Mouse (Mus musculus): Measurements from ENCODE around the gene Zeb2.

Zeb2 gene

DNA sequence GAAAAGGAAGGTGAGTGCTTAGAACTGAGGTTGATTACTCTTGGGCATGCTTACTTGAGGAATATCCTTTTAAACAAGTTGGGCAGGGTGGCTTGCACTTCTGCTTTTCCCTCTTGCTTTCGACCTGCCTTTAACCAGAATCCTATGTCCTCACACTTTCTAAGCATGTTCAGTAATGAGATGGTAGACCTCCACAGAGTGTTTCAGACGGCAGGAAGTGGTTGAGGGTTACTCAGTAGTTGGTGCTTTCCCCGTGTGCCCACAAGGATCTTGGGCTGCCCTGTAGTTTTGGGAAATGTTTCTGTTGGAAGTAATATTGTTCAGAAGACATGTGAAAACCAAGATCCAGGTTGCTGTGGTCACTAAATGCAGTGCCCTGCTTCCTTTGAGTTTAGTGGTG, 135.5 kb downstream of the Zeb2 start:
- DNase-seq (ENCODE audit: low spot score), result no peak

DNA sequence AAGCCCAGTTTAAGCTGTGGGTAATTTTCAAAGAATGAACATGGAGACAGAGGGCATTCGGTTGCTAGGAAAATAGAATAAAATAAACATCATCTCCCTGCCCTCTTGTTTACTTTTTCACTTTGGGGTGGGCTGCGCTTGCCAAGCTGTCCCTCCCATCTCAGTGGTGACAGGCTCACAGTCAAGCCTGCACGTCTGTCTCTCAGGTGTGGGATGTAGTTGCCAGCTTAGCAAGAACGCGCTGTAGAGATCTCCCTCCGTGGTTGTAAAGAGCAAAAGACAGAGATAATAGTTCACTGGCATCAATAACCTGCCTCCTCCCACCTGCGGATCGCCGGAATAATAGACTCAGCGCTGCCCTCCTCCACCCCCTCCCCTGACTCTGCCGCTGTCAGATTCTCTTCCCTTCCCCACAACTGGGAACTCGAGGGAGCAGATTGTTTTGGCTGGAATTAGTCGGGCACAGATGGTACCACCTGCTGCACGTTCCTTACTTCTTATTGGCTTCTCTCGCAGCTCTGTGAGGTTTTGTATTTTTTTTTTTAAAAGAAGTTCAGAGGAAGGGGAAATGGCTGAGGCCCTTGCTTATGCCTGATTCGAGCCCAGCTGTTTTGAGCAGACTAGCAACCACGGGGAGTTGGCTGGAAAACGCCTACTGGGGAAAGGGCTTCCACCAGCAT, 138.0 kb downstream of the Zeb2 start:
- DNase-seq (ENCODE audit: low spot score), result no peak

DNA sequence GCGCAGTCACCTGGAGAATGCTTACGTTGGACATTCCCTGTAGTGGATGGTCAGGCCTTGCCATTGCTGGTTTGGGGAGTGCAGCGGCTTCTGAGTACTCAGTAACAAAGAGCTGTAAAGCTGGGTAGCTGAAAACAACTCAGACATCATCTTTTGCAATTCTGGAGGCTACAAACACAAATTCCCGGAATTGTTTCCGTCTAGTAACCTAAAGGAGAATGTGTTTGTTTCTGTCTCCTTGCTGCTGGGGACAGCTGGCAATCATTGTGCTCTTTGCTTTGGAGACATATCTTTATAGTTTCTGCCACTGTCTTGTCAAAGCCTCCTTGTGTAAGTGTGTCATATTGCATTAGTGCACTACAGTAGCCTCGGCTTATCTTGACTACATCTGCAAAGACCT, 139.2 kb downstream of the Zeb2 start:
- no peak for DNase-seq (ENCODE audit: low spot score)

DNA sequence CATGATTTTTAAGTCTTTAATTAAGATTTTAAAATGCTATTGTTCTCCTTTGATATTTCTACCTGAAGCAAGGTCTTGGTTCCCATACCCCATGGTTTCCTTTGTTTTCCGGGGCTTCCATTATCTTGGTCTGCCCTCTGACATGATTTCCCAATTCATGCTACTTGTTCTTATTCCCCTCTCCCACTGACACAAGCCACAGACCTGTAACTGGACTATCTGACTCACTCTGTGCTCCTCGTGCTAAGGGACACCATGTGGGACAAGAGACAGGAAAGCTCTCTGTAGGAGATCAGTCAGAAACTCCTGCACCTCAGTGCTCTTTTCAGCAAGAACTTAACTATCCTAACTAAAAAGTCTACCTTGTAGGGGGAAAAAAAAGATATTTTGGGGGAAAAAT, 139.6 kb downstream of the Zeb2 start:
- DNase-seq (ENCODE audit: low spot score), result no peak

DNA sequence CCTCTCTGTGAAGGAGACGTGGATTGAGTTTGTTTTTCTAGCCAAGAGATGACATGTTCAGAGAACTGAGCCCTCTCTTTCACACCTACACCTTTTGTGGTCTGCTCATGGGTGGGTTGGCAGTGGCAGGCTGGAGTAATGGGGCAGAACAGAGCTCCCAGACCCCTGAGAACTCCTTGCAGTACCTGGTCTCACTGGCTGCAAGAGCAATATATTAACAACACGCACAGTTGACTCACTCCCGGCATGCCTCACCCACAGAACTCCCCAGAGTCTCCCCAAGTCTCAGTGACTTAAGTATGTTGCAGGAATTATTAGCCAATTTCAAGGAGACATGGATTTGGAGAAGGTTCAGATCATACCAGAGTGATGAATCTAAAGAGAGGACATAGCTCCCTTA, 140.1 kb downstream of the Zeb2 start:
- DNase-seq (ENCODE audit: low spot score), result no peak

DNA sequence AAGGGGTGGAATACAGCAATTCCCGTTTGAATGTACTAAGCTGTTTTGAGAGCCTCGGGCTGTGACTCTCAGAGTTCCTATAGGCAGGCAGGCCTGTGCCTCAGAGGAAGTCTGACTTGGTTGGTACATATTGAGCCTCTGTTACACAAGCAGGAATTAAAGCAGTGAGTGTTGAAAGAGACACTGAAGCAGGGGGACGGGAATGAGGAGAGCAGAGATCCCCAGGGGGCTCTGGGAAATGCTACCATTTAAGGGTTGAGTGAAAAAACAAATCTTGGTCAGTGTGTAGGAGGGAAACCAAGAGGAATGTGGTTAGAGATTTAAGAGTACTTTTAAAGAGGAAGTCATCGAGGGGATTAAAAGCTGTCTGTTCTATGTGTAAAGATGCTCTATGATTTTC, 140.7 kb downstream of the Zeb2 start:
- DNase-seq (ENCODE audit: low spot score), result no peak

DNA sequence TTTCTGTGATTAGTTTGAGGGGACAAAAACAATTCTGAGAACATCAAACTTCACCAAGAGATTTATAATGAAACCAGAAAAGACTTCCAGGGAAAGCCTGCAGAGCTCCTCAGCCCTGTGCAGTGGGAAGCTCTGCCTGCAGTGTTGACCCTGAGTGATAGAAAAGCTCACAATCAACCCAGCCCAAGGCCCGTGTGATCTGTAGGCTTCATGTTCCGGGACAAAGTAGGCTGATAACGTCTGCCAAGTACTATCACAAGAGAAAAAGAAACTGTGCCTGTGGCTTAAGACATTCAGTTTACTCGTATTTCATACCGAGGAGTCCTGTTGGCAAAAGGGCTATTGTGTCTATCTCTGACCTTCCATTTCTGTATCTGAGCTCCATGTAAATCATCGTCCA, 143.4 kb downstream of the Zeb2 start:
- no peak for DNase-seq (ENCODE audit: low spot score)

DNA sequence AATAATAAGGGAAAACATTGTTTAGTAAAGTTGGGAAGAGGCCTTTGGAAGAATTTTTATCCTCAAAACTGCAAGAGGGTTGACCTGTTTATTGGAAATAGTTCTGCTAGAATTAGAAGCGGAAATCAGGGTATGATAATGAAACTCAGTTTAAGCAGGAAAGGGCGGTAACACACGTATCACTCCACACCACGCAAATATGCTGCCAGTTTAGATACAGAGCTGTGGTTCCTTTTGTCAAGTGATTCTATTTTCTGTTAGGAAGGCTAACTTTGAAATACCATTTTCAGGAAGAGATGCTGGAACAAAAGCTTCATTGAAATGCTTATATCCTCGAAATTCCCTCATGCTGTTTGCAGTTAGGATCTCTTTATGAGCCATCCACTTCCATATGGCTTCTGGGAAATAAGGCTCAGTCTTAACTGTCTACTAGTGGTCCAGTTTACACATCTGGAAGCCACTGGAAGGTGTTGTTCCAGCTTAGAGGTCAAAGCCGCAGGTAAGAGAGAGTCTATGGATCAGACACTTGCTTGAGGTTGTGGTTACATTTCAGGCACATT, 147.0 kb downstream of the Zeb2 start:
- DNase-seq (ENCODE audit: low spot score), result no peak

DNA sequence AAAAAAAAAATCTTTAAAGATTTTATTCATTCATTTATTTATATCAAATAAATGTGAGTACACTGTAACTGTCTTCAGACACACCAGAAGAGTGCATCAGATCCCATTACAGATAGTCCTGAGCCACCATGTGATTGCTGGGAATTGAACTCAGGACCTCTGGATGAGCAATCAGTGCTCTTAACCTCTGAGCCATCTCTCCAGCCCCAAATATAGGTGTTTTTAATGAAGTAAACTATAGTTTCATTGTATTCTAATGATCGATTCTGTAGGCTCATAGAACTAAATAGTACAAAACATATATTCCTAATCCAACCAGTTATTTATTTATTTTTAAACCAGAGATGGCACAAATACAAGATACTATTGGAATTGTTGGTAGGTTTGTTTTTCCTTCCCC, 147.6 kb downstream of the Zeb2 start:
- no peak for DNase-seq (ENCODE audit: low spot score)

DNA sequence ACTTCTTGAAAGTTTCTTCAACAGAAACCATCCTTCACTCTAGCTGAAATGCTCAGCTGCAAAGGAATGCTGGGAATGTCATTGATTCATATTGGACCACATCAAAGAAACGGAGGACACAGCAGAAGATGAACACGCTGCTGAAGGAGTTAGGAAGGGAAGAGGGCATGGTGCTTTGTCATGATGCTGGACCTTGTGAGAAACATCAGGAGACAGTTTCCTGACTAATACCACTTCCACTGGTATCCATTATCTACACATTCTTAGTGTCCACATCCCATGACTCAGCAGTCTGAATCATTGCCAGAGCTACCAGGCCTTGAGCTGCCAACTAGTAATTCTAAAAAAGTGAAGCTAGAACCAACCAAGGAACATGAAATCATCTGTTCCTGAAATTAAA, 148.0 kb downstream of the Zeb2 start:
- DNase-seq (ENCODE audit: low spot score), result no peak

DNA sequence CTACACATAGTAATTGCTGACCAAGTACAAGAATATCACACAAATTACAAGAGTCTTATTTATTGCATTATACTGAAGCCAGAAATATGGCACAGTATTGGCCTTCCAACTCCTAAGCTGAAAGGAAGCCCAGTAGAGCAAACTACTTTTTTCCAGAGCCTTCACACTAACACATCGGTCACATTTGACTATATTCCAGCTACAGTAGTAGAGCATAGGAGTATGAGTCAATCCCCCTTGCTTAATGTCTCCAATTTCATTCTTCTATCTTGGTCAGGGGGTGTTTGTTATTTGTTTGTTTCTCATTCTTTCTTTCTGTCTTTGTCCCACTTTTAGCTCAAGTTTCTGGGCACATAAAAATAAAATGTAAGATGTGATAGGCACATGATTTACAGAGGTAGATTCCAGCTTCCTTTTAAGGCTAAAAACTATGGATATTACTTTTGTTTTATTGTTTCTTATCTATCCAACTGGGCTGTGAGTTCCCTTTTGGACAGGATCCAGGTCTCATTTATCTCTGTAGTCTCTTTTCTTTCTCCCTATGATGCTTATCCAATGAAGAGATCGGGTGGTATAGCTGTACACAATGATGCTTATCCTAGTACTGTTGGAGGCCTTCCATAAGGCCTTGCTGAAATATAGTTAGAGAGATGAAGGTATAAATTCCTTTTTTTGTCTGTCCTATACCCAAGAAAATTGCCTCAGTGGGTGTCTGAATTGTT, 151.2 kb downstream of the Zeb2 start:
- DNase-seq (ENCODE audit: low spot score), result no peak

DNA sequence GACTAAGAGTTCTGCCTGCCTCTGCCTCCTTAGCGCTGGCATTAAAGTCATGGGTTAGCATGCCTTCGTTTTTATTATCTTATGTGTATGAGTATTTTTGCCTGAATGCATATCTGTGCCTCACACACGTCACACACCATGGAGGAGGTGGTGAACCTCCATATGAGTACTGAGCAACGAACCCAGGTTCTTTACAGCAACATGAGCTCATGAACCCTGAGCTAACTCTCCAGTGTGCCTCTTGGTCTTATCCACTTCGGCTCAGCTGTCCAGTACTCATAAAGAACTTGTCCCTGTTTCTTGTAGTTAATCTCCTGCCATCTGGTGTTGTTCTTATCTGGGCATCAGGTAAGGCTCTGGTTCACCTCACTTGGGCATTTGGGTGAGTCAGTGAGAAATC, 154.6 kb downstream of the Zeb2 start:
- DNase-seq (ENCODE audit: low spot score), result no peak

DNA sequence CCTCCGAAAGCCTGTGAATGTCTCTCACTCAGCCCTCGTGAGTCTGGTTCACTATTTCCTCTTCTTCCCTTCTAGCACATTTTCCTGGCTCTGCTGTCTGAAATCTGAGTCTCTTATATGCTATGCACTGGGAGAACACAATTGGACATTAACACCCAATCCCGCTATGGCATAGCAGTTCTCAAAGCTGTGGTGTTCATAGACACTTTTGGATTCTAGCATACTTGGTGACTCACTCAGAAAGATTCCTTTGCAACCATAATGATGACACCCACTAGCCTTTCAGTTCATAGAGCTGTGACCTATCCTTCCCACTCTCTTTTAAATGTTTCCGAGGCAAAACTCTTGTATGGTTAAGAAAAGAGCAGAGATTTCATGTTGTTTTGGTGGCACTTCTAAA, 156.0 kb downstream of the Zeb2 start:
- DNase-seq (ENCODE audit: low spot score), result no peak

DNA sequence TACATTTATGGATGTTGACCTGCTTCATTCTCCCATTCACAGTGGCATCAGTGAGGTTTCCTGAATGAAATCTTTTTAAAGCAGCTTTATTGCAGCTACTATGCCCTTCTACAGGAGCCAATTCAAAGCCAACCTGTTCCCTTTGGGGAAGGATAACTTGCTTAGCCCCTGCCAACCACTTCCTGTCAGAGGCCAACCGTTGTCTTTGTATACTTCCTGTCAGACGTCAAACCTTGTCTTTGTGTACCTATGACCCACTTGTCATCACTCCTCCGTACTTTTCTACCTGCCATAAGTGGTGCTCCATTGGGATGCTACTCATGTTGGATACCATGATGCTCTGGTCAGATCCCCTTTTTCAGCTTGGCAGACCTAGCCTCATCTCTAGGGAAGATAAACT, 156.6 kb downstream of the Zeb2 start:
- no peak for DNase-seq (ENCODE audit: low spot score)

DNA sequence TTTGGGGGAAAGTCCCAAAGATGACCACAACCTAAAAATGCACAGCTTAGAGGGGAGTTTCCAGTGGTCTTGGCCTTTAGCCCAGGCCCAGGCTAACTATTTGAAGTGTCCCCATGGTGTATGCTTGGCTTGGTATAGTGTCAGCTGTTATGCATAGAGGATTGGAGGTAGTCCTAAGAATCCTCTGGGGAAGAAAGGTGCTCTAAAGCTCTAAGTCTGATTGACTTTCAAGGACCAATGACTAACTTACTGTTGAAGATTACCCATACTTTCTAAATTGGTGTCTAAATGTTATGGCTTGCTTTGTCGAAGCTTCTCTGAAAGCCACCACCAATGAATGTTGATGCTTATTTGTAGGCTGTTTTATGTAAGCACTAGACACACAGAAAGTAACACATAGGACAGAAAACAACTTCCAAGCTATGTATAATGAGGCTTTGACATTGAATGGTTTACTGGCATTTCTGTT, 159.8 kb downstream of the Zeb2 start:
- DNase-seq (ENCODE audit: low spot score), result no peak

DNA sequence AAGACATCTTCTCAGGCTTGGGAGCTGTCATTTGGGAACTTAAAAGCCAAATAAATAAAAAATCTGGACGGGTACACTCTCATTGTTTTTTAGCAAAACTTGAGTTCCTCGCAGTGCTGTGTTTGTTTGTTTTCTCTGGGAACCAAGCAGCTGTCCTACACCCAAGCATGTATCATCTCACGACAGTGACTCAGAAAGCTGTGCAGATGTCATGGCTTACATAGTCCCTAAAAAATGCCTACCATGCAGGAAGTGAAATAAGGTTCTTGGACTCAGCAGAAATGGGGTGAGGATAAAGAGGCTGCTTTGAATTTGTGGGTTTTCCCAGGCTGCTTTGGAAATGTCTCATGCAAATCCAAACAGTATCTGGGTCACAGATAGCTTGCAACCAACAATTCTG, 161.0 kb downstream of the Zeb2 start:
- DNase-seq (ENCODE audit: low spot score), result no peak

DNA sequence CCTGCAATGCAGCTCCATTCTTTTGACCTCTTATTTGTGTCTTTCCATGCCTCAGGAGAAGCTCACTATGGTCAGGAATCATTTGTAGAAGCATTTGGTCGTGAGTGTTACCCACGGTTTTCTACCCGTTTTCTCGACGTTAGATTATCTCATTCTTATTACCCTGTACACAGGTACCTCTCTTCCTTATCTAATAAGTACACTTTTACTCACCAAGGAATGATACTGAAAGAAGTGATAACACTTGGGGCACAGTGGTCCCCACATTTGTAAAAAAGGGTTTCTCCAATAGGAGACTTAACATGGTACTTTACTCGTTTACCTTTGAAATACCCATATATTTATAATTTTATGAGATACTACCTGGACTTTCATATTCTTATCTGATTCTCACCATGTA, 161.7 kb downstream of the Zeb2 start:
- DNase-seq (ENCODE audit: low spot score), result no peak

DNA sequence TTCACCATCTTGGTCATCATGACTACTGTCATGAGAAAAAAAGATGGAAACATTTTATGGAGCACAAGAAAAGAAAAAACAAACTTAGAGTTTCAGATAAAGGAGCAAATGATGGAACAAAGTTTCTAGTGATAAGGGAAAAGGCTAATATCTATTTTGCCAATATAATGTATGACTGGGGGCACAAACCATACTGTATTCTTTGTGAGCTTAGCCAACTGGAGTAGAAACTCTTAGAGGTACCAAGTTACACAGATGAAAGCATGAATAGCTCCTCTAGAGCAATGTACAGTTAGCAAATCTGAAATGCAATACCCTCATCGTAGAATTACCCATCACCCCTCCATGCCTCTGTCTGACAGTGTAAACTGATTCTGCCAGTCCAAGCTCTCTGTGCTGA, 163.0 kb downstream of the Zeb2 start:
- DNase-seq (ENCODE audit: low spot score), result no peak

DNA sequence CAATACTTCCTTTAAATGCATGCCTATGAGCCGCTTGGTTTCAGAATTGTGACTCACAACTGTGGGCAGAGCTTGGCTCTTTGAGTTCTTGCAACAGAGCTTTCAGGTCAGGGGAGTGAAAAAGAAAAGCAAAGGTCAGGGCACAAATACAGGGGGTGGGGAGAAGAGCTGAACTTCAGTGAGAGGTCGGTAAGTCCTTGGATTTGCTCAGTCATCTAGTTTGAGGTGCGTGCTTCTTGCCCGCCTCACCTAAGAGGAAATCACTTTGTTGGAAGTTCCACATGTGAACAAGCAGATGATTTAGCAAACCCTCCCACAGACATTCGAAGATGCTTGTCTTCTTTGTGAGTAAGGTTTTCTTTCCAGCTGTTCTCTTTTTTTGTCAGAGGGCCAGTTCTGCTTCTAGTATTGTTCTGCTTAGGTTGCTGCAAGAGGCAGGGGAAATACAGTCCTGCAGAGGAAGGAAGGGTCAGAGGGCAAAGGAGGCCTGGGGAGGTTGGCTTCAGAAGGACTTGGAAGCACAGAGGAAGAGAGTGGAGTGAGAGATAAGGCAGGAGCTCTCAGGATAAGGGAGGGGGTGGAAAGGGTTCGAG, 164.3 kb downstream of the Zeb2 start:
- DNase-seq (ENCODE audit: low spot score), result no peak

DNA sequence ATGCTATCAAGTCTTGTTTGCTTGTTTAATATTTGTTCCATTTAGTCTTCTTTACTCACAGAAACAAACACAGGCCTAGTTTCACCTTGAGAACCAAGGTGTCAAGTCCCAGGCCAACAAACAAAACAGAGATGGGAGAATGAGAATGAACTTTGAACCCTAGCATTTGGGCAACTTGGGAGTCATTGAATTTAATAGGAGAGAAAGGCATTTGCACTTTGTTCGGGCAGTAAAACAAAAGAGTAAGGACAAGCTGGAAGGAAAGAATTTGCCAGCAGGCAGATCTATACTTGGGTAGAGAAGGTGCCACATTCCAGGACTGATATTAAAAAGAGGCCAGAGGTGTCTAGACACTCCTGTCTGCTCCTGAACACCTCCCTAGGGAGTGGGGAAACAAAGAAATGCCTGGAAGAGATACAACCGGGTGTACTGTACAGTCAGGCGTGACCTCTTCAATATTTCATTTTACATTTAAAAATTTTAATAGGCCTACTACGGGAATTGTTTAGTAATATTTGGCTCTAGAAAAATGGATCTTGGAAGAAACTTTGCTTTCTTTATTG, 165.5 kb downstream of the Zeb2 start:
- DNase-seq (ENCODE audit: low spot score), result no peak

DNA sequence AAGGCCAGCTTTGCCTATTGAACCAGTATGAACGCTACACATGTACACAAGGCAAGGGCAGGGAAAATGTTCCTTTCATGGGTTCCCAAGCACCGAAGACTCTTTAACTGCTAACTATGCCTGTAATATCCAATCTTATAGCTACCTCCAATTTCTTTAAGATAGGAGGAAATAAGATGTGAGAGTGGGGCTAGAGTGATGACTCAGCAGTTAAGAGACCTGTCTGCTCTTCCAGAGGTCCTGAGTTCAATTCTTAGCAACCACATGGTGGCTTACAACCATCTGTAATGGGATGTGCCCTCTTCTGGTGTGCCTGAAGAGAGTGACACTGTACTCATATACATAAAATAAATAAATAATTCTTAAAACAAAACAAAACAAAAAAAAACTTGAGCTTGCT, 172.5 kb downstream of the Zeb2 start:
- no peak for DNase-seq (ENCODE audit: low spot score)

Data from spleen, adult 12 weeks (tissue).